Mouse (Mus musculus) MEL (cell line): ENCODE measurements at regions not wholly inside any gene's neighbourhood (a gene's known extent, or its start where the extent isn't known, plus 50 kb on each side); places are given as distances from the start of the nearest gene placed in this dataset.

Experiments
- CTCF ChIP-seq, 3 experiments: IDR thresholded peaks in 2 of 3; conservative IDR thresholded peaks in 1 of 3; 2 replicates each; pipeline ENCODE4 v1.5.1; 2011 to 2012; ENCODE audit warnings: low read length in 3 of 3, low read depth in 2 of 3, mild to moderate bottlenecking in 2 of 3, improper control_type of control experiment in 1 of 3, inconsistent platforms in 1 of 3, mixed read lengths in 1 of 3, moderate library complexity in 1 of 3; ENCODE audit not compliant: control insufficient read depth in 1 of 3, insufficient read depth in 1 of 3, poor library complexity in 1 of 3, severe bottlenecking in 1 of 3
- EP300 ChIP-seq, 2 experiments: IDR thresholded peaks; 2 replicates each; pipeline ENCODE4 v1.6.1; 2011; ENCODE audit warnings: improper control_type of control experiment in 2 of 2, low read length in 2 of 2, low read depth in 1 of 2, mild to moderate bottlenecking in 1 of 2
- GATA1 ChIP-seq: IDR thresholded peaks from 2 replicates; pipeline ENCODE4 v1.6.1; 2011; ENCODE audit warnings: low read depth, low read length, improper control_type of control experiment
- HCFC1 ChIP-seq: IDR thresholded peaks from 2 replicates; pipeline ENCODE4 v1.6.1; 2012; ENCODE audit warnings: low read depth, mild to moderate bottlenecking, inconsistent platforms, low read length, improper control_type of control experiment, moderate library complexity
- POLR2A ChIP-seq, 2 experiments: IDR thresholded peaks; 2 replicates each; pipeline ENCODE4 v1.6.1; 2011 to 2012; ENCODE audit warnings: low read length in 2 of 2, mild to moderate bottlenecking in 2 of 2, control low read depth in 1 of 2, improper control_type of control experiment in 1 of 2, low read depth in 1 of 2, moderate library complexity in 1 of 2; ENCODE audit not compliant: control insufficient read depth in 1 of 2, insufficient read depth in 1 of 2, poor library complexity in 1 of 2
- ZMIZ1 ChIP-seq: IDR thresholded peaks from 2 replicates; pipeline ENCODE4 v1.6.1; 2012; ENCODE audit warnings: low read depth, mild to moderate bottlenecking, inconsistent platforms, low read length, improper control_type of control experiment, moderate library complexity

DNA sequence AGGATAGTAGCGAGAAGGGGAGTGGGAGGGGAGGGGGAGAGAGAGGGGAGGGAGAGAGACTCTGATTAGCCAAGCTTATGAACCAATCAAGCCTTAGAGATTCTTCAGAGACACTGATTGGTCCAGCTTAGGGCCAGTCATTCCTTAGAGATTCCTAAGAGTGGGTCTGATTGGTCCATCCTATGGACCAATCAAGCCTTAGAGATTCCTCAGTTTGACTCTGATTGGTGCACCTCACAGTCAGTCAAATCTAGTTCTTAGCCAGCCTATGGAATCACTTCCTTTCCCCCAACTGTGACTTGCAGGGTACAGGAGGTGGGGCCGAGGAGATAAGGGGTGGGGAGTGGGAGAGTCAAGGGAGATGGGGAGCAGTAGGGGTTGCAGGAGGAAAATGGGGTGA lies 152.8 kb downstream of the Suds3 start:
- TF ChIP-seq GATA1 = no peak
- no peak for TF ChIP-seq EP300 (IDR thresholded peaks at IDR 0.05; ENCODE audit: low read depth in 1 of 2, low read length in 2 of 2)
- no peak for TF ChIP-seq CTCF (IDR thresholded peaks at IDR 0.05 in 2 of 3, conservative IDR thresholded peaks at IDR 0.05 in 1 of 3; ENCODE audit: control insufficient read depth in 1 of 3, insufficient read depth in 1 of 3, low read depth in 2 of 3, low read length in 3 of 3, poor library complexity in 1 of 3, severe bottlenecking in 1 of 3)
- no peak for TF ChIP-seq HCFC1
- TF ChIP-seq ZMIZ1 = no peak
- TF ChIP-seq POLR2A (IDR thresholded peaks at IDR 0.05; ENCODE audit: control insufficient read depth in 1 of 2, insufficient read depth in 1 of 2, low read depth in 1 of 2, low read length in 2 of 2, poor library complexity in 1 of 2) = no peak
